Mouse (Mus musculus): ENCODE measurements around the gene Urb2. TPM values are rescaled to one million over a fixed set of nuclear protein-coding genes. Genes with fewer than 3 reads are reported as not detected.

Gene Urb2
- total and polyA plus RNA-seq, 3 experiments = 3.8 to 19.5 (median 19.4) TPM

GRCm38 (mm10) chr8:124076416-124076815, 55.1 kb downstream of the Urb2 start:
- ATAC-seq (ENCODE audit: extremely low read depth, insufficient number of reproducible peaks, low FRiP score, poor library complexity, severe bottlenecking) (no peak), DNase-seq (ENCODE audit: low spot score) (no peak)
- H3K9me3 ChIP-seq (replicated peaks) = peaks cover 4% of the 10 kb centered on the region
- no peaks in the 10 kb centered on the region for H3K36me3 ChIP-seq (replicated peaks)
- no peaks in the 10 kb centered on the region; the same call in 1 of the 2 replicates for H3K27me3 ChIP-seq (ENCODE audit: insufficient read depth, low read length)
- H3K4me1 ChIP-seq (ENCODE audit: insufficient read depth, low read depth, low read length) = no peaks in the 10 kb centered on the region
- no peak for TF ChIP-seq CTCF (IDR thresholded peaks at IDR 0.05; ENCODE audit: low read depth, low read length)
- TF ChIP-seq TAL1 (conservative IDR thresholded peaks at IDR 0.05; ENCODE audit: low read depth, low read length) = no peak
- TF ChIP-seq GATA1 (IDR thresholded peaks at IDR 0.05; ENCODE audit: borderline replicate concordance, low read length) = no peak
- no peak for TF ChIP-seq POLR2AphosphoS5 (IDR thresholded peaks at IDR 0.05; ENCODE audit: insufficient replicate concordance, low read depth, low read length)
- no peak for TF ChIP-seq GATA2 (IDR thresholded peaks at IDR 0.05; ENCODE audit: borderline replicate concordance, low read depth, low read length)
- H3K4me3 ChIP-seq (ENCODE audit: low read depth, low read length) = no peak overlapping the region

DNA sequence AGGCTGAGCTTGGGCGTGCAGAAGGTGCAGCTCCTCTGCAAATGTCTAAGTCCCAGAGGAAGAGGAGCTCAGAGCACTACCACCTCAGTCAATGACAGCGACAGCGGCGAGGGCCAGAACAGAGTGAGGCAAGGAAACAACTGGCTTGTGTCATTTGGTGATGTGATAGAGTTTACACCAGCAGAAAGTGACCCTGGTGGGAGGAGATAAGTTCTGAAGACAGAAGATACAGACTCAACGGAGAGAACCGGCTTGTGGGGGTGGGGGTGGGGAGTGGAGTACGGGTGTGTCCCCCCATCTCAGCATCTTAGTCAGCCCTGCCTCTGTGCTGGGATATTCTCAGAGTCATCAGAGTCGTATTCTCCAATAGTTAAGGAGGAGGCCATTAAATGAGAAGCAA, 56.1 kb downstream of the Urb2 start:
- Histone ChIP-seq H3K9me3 (replicated peaks) (peaks cover 8% of the 10 kb centered on the region), H3K4me3 (ENCODE audit: low read depth, low read length) (no peak overlapping the region), H3K36me3 (replicated peaks) (no peaks in the 10 kb centered on the region), H3K27me3 (ENCODE audit: insufficient read depth, low read length) (no peaks in the 10 kb centered on the region; the same call in 1 of the 2 replicates), H3K4me1 (ENCODE audit: insufficient read depth, low read depth, low read length) (no peaks in the 10 kb centered on the region)
- no peak for DNase-seq (ENCODE audit: low spot score)
- no peak for ATAC-seq (ENCODE audit: extremely low read depth, insufficient number of reproducible peaks, low FRiP score, poor library complexity, severe bottlenecking)
- TF ChIP-seq GATA2 (IDR thresholded peaks at IDR 0.05; ENCODE audit: borderline replicate concordance, low read depth, low read length) (no peak), TAL1 (conservative IDR thresholded peaks at IDR 0.05; ENCODE audit: low read depth, low read length) (no peak), GATA1 (IDR thresholded peaks at IDR 0.05; ENCODE audit: borderline replicate concordance, low read length) (no peak), POLR2AphosphoS5 (IDR thresholded peaks at IDR 0.05; ENCODE audit: insufficient replicate concordance, low read depth, low read length) (no peak), CTCF (IDR thresholded peaks at IDR 0.05; ENCODE audit: low read depth, low read length) (no peak)

GRCm38 (mm10) chr8:124077998-124078397, 56.7 kb downstream of the Urb2 start:
- TF ChIP-seq GATA2 (IDR thresholded peaks at IDR 0.05; ENCODE audit: borderline replicate concordance, low read depth, low read length) (no peak), POLR2AphosphoS5 (IDR thresholded peaks at IDR 0.05; ENCODE audit: insufficient replicate concordance, low read depth, low read length) (no peak)
- peaks cover 13% of the 10 kb centered on the region for H3K9me3 ChIP-seq (replicated peaks)
- no peaks in the 10 kb centered on the region; the same call in 1 of the 2 replicates for H3K27me3 ChIP-seq (ENCODE audit: insufficient read depth, low read length)
- DNase-seq (ENCODE audit: low spot score) (no peak), ATAC-seq (ENCODE audit: extremely low read depth, insufficient number of reproducible peaks, low FRiP score, poor library complexity, severe bottlenecking) (no peak)
- H3K4me3 ChIP-seq (ENCODE audit: low read depth, low read length) = no peak overlapping the region
- no peaks in the 10 kb centered on the region for H3K36me3 ChIP-seq (replicated peaks)
- H3K4me1 ChIP-seq (ENCODE audit: insufficient read depth, low read depth, low read length) = no peaks in the 10 kb centered on the region

GRCm38 (mm10) chr8:124078969-124079368, 57.7 kb downstream of the Urb2 start:
- no peaks in the 10 kb centered on the region for H3K36me3 ChIP-seq (replicated peaks)
- H3K4me3 ChIP-seq (ENCODE audit: low read depth, low read length) = no peak overlapping the region
- DNase-seq (ENCODE audit: low spot score) (no peak), ATAC-seq (ENCODE audit: extremely low read depth, insufficient number of reproducible peaks, low FRiP score, poor library complexity, severe bottlenecking) (no peak)
- H3K9me3 ChIP-seq (replicated peaks) = peaks cover 19% of the 10 kb centered on the region
- H3K27me3 ChIP-seq (ENCODE audit: insufficient read depth, low read length) = no peaks in the 10 kb centered on the region; the same call in 1 of the 2 replicates
- no peaks in the 10 kb centered on the region for H3K4me1 ChIP-seq (ENCODE audit: insufficient read depth, low read depth, low read length)
- TF ChIP-seq POLR2AphosphoS5 (IDR thresholded peaks at IDR 0.05; ENCODE audit: insufficient replicate concordance, low read depth, low read length) = no peak
- TF ChIP-seq GATA1 (IDR thresholded peaks at IDR 0.05; ENCODE audit: borderline replicate concordance, low read length) = no peak
- no peak for TF ChIP-seq TAL1 (conservative IDR thresholded peaks at IDR 0.05; ENCODE audit: low read depth, low read length)
- no peak for TF ChIP-seq GATA2 (IDR thresholded peaks at IDR 0.05; ENCODE audit: borderline replicate concordance, low read depth, low read length)
- TF ChIP-seq CTCF (IDR thresholded peaks at IDR 0.05; ENCODE audit: low read depth, low read length) = no peak

GRCm38 (mm10) chr8:124080467-124081326, 59.4 kb downstream of the Urb2 start:
- DNase-seq (ENCODE audit: low spot score) = no peak
- Histone ChIP-seq H3K4me3 (ENCODE audit: low read depth, low read length) (no peak overlapping the region), H3K27me3 (ENCODE audit: insufficient read depth, low read length) (no peaks in the 10 kb centered on the region; the same call in 1 of the 2 replicates), H3K9me3 (replicated peaks) (peaks cover 24% of the 10 kb centered on the region), H3K4me1 (ENCODE audit: insufficient read depth, low read depth, low read length) (no peaks in the 10 kb centered on the region), H3K36me3 (replicated peaks) (no peaks in the 10 kb centered on the region)
- ATAC-seq (ENCODE audit: extremely low read depth, insufficient number of reproducible peaks, low FRiP score, poor library complexity, severe bottlenecking) = no peak
- TF ChIP-seq GATA1 (IDR thresholded peaks at IDR 0.05; ENCODE audit: borderline replicate concordance, low read length) = no peak
- TF ChIP-seq TAL1 (conservative IDR thresholded peaks at IDR 0.05; ENCODE audit: low read depth, low read length) = no peak
- no peak for TF ChIP-seq GATA2 (IDR thresholded peaks at IDR 0.05; ENCODE audit: borderline replicate concordance, low read depth, low read length)
- no peak for TF ChIP-seq POLR2AphosphoS5 (IDR thresholded peaks at IDR 0.05; ENCODE audit: insufficient replicate concordance, low read depth, low read length)
- no peak for TF ChIP-seq CTCF (IDR thresholded peaks at IDR 0.05; ENCODE audit: low read depth, low read length)

DNA sequence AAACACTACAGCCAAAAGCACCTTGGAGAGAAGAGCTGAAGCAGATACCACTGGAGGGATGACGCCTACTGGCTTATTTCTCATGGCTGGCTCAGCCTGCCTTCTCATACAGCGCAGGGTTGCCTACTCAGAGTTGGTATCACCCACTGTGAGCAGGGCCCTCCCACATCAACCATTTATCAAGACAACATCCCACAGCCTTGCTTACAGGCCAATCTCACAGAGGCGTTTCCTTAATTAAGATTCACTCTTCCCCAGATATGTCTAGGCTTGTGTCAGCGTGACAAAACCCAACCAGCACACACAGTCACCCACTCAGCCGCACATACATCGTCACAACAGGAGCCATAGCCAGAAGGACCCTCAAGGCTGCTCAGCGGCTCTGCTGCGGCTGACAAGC, 61.3 kb downstream of the Urb2 start:
- H3K4me3 ChIP-seq (ENCODE audit: low read depth, low read length) = no peak overlapping the region
- H3K27me3 ChIP-seq (ENCODE audit: insufficient read depth, low read length) = no peaks in the 10 kb centered on the region; the same call in 1 of the 2 replicates
- DNase-seq (ENCODE audit: low spot score) = no peak
- TF ChIP-seq GATA1 (IDR thresholded peaks at IDR 0.05; ENCODE audit: borderline replicate concordance, low read length) = no peak
- TF ChIP-seq TAL1 (conservative IDR thresholded peaks at IDR 0.05; ENCODE audit: low read depth, low read length) = no peak
- no peak for TF ChIP-seq GATA2 (IDR thresholded peaks at IDR 0.05; ENCODE audit: borderline replicate concordance, low read depth, low read length)
- TF ChIP-seq POLR2AphosphoS5 (IDR thresholded peaks at IDR 0.05; ENCODE audit: insufficient replicate concordance, low read depth, low read length) = no peak
- no peak for TF ChIP-seq CTCF (IDR thresholded peaks at IDR 0.05; ENCODE audit: low read depth, low read length)
- peaks cover 29% of the 10 kb centered on the region for H3K9me3 ChIP-seq (replicated peaks)
- H3K36me3 ChIP-seq (replicated peaks) = no peaks in the 10 kb centered on the region
- ATAC-seq (ENCODE audit: extremely low read depth, insufficient number of reproducible peaks, low FRiP score, poor library complexity, severe bottlenecking) = no peak
- no peaks in the 10 kb centered on the region for H3K4me1 ChIP-seq (ENCODE audit: insufficient read depth, low read depth, low read length)

Measured in G1E (cell line).